Mouse (Mus musculus): Measurements from ENCODE around the gene Mob3b.

DNA sequence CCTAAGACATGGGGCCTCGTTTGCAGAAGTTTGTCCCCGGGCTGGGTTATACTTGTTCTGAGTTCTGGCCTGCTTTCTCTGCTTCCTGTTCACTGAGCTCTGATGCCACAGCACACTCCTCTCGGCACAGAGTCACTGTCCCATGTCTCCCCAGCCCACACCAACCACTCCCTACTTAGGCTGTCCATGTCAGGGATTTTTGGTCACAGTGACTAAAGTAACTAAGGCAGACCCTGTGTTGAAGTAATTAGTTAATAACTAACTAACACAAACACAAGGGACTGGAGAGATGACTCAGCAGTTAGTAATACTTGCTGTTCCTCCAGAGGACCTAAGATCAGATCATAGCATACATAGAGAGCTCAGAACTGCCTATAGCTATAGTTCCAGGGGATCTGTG, 8.7 kb upstream of the Mob3b start:
- TF ChIP-seq CTCF (IDR thresholded peaks at IDR 0.05; ENCODE audit: low read depth) (no peak), EP300 (IDR thresholded peaks at IDR 0.05; ENCODE audit: low read depth) (no peak)
